Mouse (Mus musculus) stomach, embryonic 16.5 days (tissue): Measurements from ENCODE around the gene Grap2. TPM values are rescaled to one million over a fixed set of nuclear protein-coding genes. Genes with fewer than 3 reads are reported as not detected.

ENCODE experiments used
- ATAC-seq: fragments of 200-750 bp; cut with Nextera tagmentation; 2 replicates; pipeline ENCODE4 v1.8.0; 2017; ENCODE audit warnings: moderate number of reproducible peaks, moderate TSS enrichment; ENCODE audit not compliant: insufficient read depth, low FRiP score
- H3K27ac ChIP-seq: fragments of 300-500 bp; sonication (generic); 2 replicates; pipeline ENCODE4 v1.5.1; 2014; ENCODE audit warnings: low read length
- H3K27me3 ChIP-seq: fragments of 300-500 bp; sonication (generic); 2 replicates; pipeline ENCODE4 v1.6.1; 2014; ENCODE audit warnings: low read length, control low read depth, mixed read lengths; ENCODE audit not compliant: control insufficient read depth, insufficient read depth
- H3K36me3 ChIP-seq: fragments of 300-500 bp; sonication (generic); 2 replicates; pipeline ENCODE4 v1.6.1; 2014; ENCODE audit warnings: low read length; ENCODE audit not compliant: control insufficient read depth, insufficient read depth
- H3K4me1 ChIP-seq: fragments of 300-500 bp; sonication (generic); 2 replicates; pipeline ENCODE4 v1.6.1; 2014; ENCODE audit warnings: low read length, control low read depth, mixed read lengths; ENCODE audit not compliant: control insufficient read depth, insufficient read depth
- H3K4me2 ChIP-seq: fragments of 300-500 bp; sonication (generic); 2 replicates; pipeline ENCODE4 v1.6.1; 2014; ENCODE audit warnings: low read depth, low read length, mixed read lengths
- H3K4me3 ChIP-seq: fragments of 300-500 bp; sonication (generic); replicated peaks from 2 replicates; pipeline ENCODE4 v1.5.1; 2014; ENCODE audit warnings: mild to moderate bottlenecking, low read length
- H3K9ac ChIP-seq: fragments of 300-500 bp; sonication (generic); 2 replicates; pipeline ENCODE4 v1.6.1; 2014; ENCODE audit warnings: low read length
- H3K9me3 ChIP-seq: fragments of 300-500 bp; sonication (generic); replicated peaks from 2 replicates; pipeline ENCODE4 v1.6.1; 2016; ENCODE audit warnings: low read length, control low read depth; ENCODE audit not compliant: control insufficient read depth
- WGBS: fragments of 180-500 bp; shearing (Covaris S2); extraction: QIAGEN DNeasy Blood & Tissue Kit; methylation state at CpG from one replicate; pipeline ENCODE4 v1.1.7; 2014; 5-methylcytosine and 5-hydroxymethylcytosine counted together
- polyA plus RNA-seq: library from polyadenylated mRNA; unstranded; fragments of >200 nt; fragmentation: Nextera tagmentation; extraction: Ambion mirVana; gene quantifications from 2 replicates; pipeline ENCODE4 v1.2.1, GENCODE M21; 2015

Gene Grap2
- 0.74 and 1.3 TPM in 2 replicates for polyA plus RNA-seq

DNA sequence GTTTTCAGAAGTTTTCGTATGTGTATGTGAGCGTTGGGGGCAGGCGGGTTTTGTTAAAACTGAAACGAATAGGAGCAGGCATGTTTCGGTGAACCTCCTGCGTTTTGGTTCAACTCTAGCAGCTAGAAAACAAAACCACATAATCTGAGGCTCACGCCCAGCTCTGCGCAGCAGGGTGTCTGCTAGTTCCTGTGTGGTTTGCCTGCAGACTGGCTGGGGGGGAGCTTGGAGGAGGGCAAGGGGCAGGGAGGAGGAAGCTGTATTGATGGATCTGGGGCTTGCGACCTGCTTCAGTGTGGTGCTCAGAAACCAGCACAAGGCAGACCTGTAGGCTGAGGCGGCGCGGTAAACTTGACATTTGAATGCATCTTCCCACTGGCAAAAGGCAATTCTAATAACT lies at the start of gene Grap2:
Gene Grap2, plus strand, starts transcription at position 304 of the 400 bp plus-strand sequence.
- peaks cover 5% of the 10 kb centered on the region for H3K27me3 ChIP-seq
- no peak within 1 kb of the TSS for H3K9ac ChIP-seq
- no peak within 1 kb of the TSS for H3K27ac ChIP-seq
- ATAC-seq = no peak
- 55% methylated on average over 12 of the region's 12 CpGs for WGBS
- H3K36me3 ChIP-seq = no peaks in the 10 kb centered on the region
- no peak within 1 kb of the TSS for H3K4me2 ChIP-seq
- no peaks in the 10 kb centered on the region for H3K4me1 ChIP-seq
- no peaks in the 10 kb centered on the region for H3K9me3 ChIP-seq
- H3K4me3 ChIP-seq = no peak within 1 kb of the TSS

DNA sequence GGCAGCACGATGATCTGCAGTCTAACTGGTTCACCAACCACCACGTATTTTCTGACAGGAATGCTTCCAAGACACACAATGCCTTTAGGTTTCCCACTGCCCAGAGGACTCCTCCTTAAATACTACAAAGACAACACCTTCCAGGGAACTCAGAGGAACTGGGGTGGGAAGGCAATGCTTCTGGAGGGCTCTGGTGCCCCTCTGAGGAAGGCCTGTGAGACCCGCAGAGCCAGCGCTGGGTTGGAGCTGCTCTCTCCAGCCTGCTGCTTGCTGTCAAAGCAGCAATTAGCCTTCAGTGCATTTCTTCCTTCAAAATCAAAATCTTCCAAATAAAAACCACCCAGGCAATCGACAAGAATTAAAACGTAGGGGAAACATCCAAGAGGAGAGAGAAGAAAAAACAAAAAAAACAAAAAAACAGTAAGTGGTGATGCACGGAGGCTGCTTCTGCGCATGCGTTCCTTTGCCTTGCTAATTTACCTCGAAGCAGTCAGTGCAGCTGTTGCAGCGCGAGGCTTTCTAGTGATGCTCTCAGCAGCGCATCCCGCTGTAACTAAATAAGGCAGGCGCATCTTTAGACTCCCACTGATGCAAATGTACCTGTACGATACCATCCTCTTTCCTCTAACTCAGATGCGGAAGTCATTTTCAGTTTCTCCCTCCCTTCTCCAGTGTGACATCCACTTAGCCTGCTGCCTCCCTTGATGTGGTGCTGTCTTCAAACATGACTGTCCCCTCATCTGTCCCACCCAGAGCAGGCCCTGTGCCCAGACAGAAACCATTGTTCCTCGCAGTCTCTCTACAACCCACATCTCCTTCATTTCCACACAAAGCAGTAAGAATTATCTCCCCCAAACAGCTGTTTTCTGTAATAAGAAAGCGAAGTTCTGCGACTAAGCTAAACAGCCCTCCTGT lies 42.2 kb upstream of the Grap2 start:
- Histone ChIP-seq H3K27me3 (no peaks in the 10 kb centered on the region), H3K4me2 (no peak overlapping the region), H3K4me1 (no peaks in the 10 kb centered on the region), H3K36me3 (no peaks in the 10 kb centered on the region), H3K9me3 (no peaks in the 10 kb centered on the region), H3K27ac (no peak overlapping the region), H3K9ac (no peak overlapping the region), H3K4me3 (no peak overlapping the region)
- ATAC-seq = no peak
- WGBS = 49% methylated on average over 20 of the region's 20 CpGs

DNA sequence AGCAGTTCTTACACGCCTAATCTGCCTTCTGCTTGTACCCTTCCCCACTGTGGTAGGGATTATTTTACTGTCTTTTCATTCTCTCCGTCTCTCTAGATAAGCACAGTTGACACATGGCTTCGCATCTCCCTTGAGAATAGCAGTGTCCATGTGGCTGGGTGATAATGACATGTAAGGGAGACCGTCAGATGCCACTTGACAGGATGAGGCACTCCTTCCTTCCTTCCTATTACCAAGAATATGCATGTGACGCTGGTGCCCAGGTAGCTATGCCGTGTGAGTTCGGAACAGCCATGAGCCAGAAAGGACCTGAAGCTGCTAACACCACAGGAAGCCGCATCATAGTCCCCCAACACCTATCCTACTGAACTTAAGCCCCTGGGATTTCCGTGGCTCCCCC lies 41.4 kb upstream of the Grap2 start:
- H3K4me3 ChIP-seq = no peak overlapping the region
- no peaks in the 10 kb centered on the region for H3K36me3 ChIP-seq

DNA sequence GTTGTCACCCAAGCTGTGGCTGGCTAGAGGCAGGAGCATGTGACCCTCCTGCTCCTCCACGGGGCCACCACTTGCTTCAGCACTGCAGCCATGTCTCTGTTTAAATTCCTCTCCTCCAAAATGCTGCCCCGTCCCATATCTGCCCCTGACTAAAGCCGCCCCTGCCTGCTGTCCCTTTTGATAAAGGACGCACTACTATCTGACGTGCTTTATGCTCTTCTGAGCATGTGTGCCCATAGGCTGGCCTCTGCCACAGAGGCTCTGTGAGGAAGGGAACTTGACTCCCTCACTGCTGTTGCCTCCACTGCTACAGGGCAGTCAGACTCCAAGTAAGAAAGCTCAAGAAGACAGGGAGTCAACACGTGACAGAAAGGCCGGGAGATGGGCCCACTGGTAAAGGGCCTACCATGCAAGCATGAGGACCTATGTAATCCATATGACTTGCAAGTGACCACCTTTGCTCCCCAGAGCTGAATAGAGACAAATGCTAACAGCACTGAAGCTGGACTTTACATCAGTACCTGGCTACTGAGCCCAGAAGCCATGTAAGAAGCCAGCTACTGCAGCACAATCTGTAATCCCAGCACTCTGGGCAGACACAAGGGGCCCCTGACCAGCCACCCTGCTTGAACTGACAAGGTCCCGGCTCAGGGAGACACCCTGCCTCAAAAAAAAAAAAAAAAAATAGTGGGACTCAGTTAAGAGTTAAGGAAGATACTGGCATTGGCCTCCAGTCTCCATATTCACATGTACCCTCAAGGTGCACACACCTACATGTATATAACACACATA lies 39.9 kb upstream of the Grap2 start:
- Histone ChIP-seq H3K4me2 (no peak overlapping the region), H3K4me1 (no peaks in the 10 kb centered on the region), H3K4me3 (no peak overlapping the region), H3K27me3 (no peaks in the 10 kb centered on the region), H3K9me3 (no peaks in the 10 kb centered on the region), H3K36me3 (no peaks in the 10 kb centered on the region), H3K9ac (no peak overlapping the region), H3K27ac (no peak overlapping the region)
- 78% methylated on average over 8 of the region's 8 CpGs for WGBS
- ATAC-seq = no peak

More for the DNA sequence above, 41.4 kb upstream of the Grap2 start:
- Histone ChIP-seq H3K9ac (no peak overlapping the region), H3K27ac (no peak overlapping the region), H3K4me2 (no peak overlapping the region), H3K4me1 (no peaks in the 10 kb centered on the region), H3K27me3 (no peaks in the 10 kb centered on the region), H3K9me3 (no peaks in the 10 kb centered on the region)
- WGBS = 75% methylated on average over 9 of the region's 9 CpGs
- no peak for ATAC-seq

DNA sequence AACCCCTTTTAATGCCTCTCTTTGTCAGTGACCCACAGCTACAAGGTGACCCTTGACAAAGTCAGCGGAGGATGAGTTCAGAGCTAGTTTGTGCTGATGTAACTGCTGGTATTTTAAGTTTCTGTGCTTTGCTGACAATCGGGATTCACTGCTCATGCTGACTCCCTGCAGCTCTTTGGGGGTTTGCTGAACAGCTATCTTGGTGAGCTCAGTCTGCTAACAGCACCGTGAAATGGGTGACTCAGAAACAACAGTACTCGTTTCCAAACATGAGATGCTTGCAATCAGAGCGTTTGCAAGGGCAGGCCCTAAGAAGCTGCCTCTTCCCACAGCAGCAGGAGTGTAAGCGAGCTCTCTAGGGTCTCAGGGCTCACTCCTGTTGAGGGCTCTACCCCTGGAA lies 39.1 kb upstream of the Grap2 start:
- Histone ChIP-seq H3K36me3 (no peaks in the 10 kb centered on the region), H3K4me2 (no peak overlapping the region), H3K27ac (no peak overlapping the region), H3K9ac (no peak overlapping the region), H3K27me3 (no peaks in the 10 kb centered on the region), H3K4me3 (no peak overlapping the region), H3K4me1 (no peaks in the 10 kb centered on the region), H3K9me3 (no peaks in the 10 kb centered on the region)
- WGBS = 59% methylated on average over 6 of the region's 6 CpGs
- ATAC-seq = no peak

DNA sequence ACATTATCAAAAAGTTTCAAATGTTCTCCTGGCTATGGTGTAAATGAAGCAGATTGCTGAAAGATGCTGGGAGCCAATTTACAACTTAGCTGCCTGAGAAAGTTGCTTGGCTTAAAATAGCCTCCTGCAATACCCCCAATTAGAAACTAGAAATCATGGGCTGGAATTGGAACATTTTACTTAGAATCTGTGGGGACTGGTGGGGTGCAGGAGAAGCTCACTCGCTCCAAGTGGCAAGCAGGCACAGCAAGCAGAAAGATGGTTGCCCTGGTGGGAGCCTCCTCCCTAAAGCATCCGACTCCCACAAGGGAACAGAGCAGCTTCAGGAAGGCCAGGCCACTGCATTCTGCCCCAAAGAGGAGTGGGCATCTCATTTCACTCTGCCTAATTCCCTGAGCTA lies 36.3 kb upstream of the Grap2 start:
- Histone ChIP-seq H3K36me3 (no peaks in the 10 kb centered on the region), H3K4me1 (no peaks in the 10 kb centered on the region), H3K9me3 (no peaks in the 10 kb centered on the region), H3K27me3 (no peaks in the 10 kb centered on the region), H3K4me3 (no peak overlapping the region), H3K27ac (no peak overlapping the region), H3K9ac (no peak overlapping the region), H3K4me2 (no peak overlapping the region)
- no peak for ATAC-seq
- WGBS = 83% methylated on average over 2 of the region's 2 CpGs

DNA sequence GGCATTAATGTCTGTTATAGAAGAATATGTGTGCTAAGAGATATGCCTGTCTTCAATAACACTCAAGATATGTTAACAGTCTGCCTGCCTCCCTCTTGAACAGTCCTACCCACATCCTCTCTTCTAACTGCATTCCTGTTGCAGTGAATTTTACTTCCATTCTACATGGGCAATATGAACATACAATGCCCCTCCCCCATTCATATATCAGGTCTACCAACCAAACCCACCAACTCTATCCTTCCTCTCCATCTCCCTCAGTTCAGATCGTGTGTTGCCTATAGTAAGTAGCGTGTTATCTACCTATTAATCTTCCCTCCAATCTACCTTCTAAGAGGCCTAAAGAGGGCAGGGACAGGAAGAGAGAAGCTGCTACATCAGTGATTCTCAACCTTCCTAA lies 34.3 kb upstream of the Grap2 start:
- ATAC-seq = no peak
- Histone ChIP-seq H3K4me3 (no peak overlapping the region), H3K36me3 (no peaks in the 10 kb centered on the region), H3K4me2 (no peak overlapping the region), H3K4me1 (no peaks in the 10 kb centered on the region), H3K27me3 (no peaks in the 10 kb centered on the region), H3K9me3 (no peaks in the 10 kb centered on the region), H3K9ac (no peak overlapping the region), H3K27ac (no peak overlapping the region)
- 68% methylated on average over 2 of the region's 2 CpGs for WGBS

DNA sequence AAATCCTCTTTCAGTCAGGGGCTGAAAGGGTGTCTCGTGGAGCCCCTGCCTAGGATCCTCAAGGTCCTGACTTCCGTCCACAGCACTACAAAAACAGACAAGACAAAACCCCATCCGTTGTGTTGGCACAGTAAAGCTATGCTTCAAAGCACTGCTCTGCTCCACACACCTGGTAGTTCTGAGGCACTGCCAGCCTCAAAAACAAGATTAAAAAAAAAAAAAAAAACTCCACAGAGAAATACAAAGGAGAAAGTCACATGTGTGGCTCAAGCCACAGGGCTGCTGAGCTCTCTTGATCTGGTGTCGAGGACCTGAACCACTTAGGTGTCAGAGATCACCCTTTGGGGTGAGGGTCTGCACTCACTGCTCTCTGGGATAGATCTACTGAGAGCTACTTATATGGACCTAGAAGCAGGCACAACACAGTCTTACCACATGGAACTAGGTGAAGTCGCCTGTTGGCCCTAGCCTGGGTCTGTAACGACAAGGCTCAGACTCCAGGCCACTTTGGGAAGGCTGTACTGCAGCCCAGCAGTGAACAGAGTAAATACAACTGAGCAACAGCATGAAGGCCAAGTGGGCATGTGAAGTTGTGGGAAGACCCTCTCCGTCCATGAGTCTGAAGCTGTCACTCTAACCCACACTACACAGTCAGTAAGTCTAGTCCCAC lies 33.6 kb upstream of the Grap2 start:
- 82% methylated on average over 7 of the region's 7 CpGs for WGBS
- Histone ChIP-seq H3K27me3 (no peaks in the 10 kb centered on the region), H3K9ac (no peak overlapping the region), H3K4me1 (no peaks in the 10 kb centered on the region), H3K4me2 (no peak overlapping the region), H3K36me3 (no peaks in the 10 kb centered on the region), H3K9me3 (no peaks in the 10 kb centered on the region), H3K27ac (no peak overlapping the region), H3K4me3 (no peak overlapping the region)
- no peak for ATAC-seq

DNA sequence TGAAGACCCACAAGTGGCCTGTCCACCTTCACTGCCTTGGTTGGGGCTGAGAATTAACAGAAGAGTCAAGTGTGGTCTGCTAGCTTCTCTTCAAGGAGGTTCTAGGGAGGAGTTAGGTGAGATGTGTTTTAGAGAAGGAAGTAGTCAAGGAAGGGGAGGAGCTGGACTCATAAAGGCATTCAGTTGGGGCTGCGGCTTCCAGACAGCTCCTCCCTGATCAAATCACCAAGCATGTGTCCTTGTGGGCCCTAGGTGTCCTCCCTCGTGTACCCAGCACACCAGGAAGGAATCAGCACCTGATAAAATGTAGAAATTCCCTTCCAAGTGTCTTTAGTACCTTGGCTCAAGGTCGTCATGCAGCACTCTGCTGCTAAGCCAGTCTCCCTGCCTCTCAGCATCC lies 28.3 kb upstream of the Grap2 start:
- H3K9me3 ChIP-seq = no peaks in the 10 kb centered on the region
- 48% methylated on average over 3 of the region's 3 CpGs for WGBS
- H3K4me3 ChIP-seq = no peak overlapping the region
- H3K4me1 ChIP-seq = no peaks in the 10 kb centered on the region
- no peaks in the 10 kb centered on the region for H3K27me3 ChIP-seq
- no peak overlapping the region for H3K4me2 ChIP-seq
- H3K27ac ChIP-seq = no peak overlapping the region
- ATAC-seq = no peak
- no peak overlapping the region for H3K9ac ChIP-seq
- no peaks in the 10 kb centered on the region for H3K36me3 ChIP-seq
